Mouse (Mus musculus) hindbrain, embryonic 15.5 days (tissue): Measurements from ENCODE around the gene Prpf31. TPM values are rescaled to one million over a fixed set of nuclear protein-coding genes. Genes with fewer than 3 reads are reported as not detected.

Experiments
- ATAC-seq: fragments of 200-750 bp; cut with Nextera tagmentation; 2 replicates; pipeline ENCODE4 v1.8.0; 2017; ENCODE audit warnings: low read depth, moderate number of reproducible peaks, moderate TSS enrichment; ENCODE audit not compliant: low FRiP score
- H3K27ac ChIP-seq: fragments of 300-500 bp; sonication (generic); replicated peaks from 2 replicates; pipeline ENCODE4 v1.5.1; 2015; ENCODE audit warnings: mild to moderate bottlenecking, inconsistent platforms
- H3K27me3 ChIP-seq: fragments of 300-500 bp; sonication (generic); 2 replicates; pipeline ENCODE4 v1.6.1; 2015; ENCODE audit warnings: control low read depth, inconsistent platforms
- H3K36me3 ChIP-seq: fragments of 300-500 bp; sonication (generic); 2 replicates; pipeline ENCODE4 v1.6.1; 2015; ENCODE audit warnings: control low read depth, inconsistent platforms
- H3K4me1 ChIP-seq: fragments of 300-500 bp; sonication (generic); replicated peaks from 2 replicates; pipeline ENCODE4 v1.6.1; 2015; ENCODE audit warnings: control low read depth, inconsistent platforms
- H3K4me2 ChIP-seq: fragments of 300-500 bp; sonication (generic); 2 replicates; pipeline ENCODE4 v1.6.1; 2015; ENCODE audit warnings: moderate library complexity, mild to moderate bottlenecking, inconsistent platforms
- H3K4me3 ChIP-seq: fragments of 300-500 bp; sonication (generic); 2 replicates; pipeline ENCODE4 v1.5.1; 2015; ENCODE audit warnings: mild to moderate bottlenecking, inconsistent platforms
- H3K9ac ChIP-seq: fragments of 300-500 bp; sonication (generic); 2 replicates; pipeline ENCODE4 v1.6.1; 2015; ENCODE audit warnings: inconsistent platforms
- H3K9me3 ChIP-seq: fragments of 300-500 bp; sonication (generic); 2 replicates; pipeline ENCODE4 v1.6.1; 2016; ENCODE audit warnings: control low read depth, inconsistent platforms
- whole genome bisulfite sequencing: fragments of 180-500 bp; shearing (Covaris S2); methylation state at CpG from one replicate; pipeline ENCODE4 v1.1.7; 2015; 5-methylcytosine and 5-hydroxymethylcytosine counted together
- polyA plus RNA-seq: library from polyadenylated mRNA; unstranded; fragments of >200 nt; fragmentation: Nextera tagmentation; extraction: Ambion mirVana; gene quantifications from 2 replicates; pipeline ENCODE4 v1.2.1, GENCODE M21; 2015

Prpf31 gene
- polyA plus RNA-seq, 1 experiment from 2014 or later: 89.6 TPM

- no peak overlapping the region for H3K4me3 ChIP-seq
- no peak overlapping the region for H3K9ac ChIP-seq
- H3K9me3 ChIP-seq: no peaks in the 10 kb centered on the region
- no peak for ATAC-seq
- H3K36me3 ChIP-seq: peaks cover 20% of the 10 kb centered on the region
- H3K27ac ChIP-seq: no peak overlapping the region
- 80% methylated on average over 5 of the region's 5 CpGs for WGBS
- H3K27me3 ChIP-seq: no peaks in the 10 kb centered on the region; the same call in 1 of the 2 replicates
- peak overlapping the region; percentile 73 for H3K4me2 ChIP-seq
- H3K4me1 ChIP-seq: peaks cover 34% of the 10 kb centered on the region
Observed at GRCm38 (mm10) chr7:3643412-3643811, 13.6 kb downstream of the Prpf31 start.

GRCm38 (mm10) chr7:3643843-3644242, 14.1 kb downstream of the Prpf31 start:
- peaks cover 19% of the 10 kb centered on the region for H3K36me3 ChIP-seq
- 20% methylated on average over 9 of the region's 9 CpGs for WGBS
- H3K27me3 ChIP-seq: no peaks in the 10 kb centered on the region; the same call in 1 of the 2 replicates
- peak overlapping the region; percentile 89 for H3K4me3 ChIP-seq
- H3K27ac ChIP-seq: peak overlapping the region; percentile 51; the same call in 1 of the 2 replicates
- ATAC-seq: no peak
- H3K4me2 ChIP-seq: peak overlapping the region; percentile 73
- no peaks in the 10 kb centered on the region for H3K9me3 ChIP-seq
- H3K4me1 ChIP-seq: peaks cover 38% of the 10 kb centered on the region
- H3K9ac ChIP-seq: peak overlapping the region; percentile 16; the same call in 1 of the 2 replicates

- WGBS: under 1% methylated on average over 11 of the region's 11 CpGs
- Histone ChIP-seq H3K9ac (peak overlapping the region; percentile 16; the same call in 1 of the 2 replicates), H3K4me1 (peaks cover 42% of the 10 kb centered on the region), H3K27me3 (no peaks in the 10 kb centered on the region; the same call in 1 of the 2 replicates), H3K4me2 (peak overlapping the region; percentile 73), H3K27ac (peak overlapping the region; percentile 51), H3K4me3 (peak overlapping the region; percentile 89), H3K36me3 (peaks cover 14% of the 10 kb centered on the region), H3K9me3 (no peaks in the 10 kb centered on the region)
- peak; percentile 0; the same call in 1 of the 2 replicates for ATAC-seq
Observed at GRCm38 (mm10) chr7:3644348-3644671, 14.5 kb downstream of the Prpf31 start.

- WGBS: under 1% methylated on average over 57 of the region's 58 CpGs
- Histone ChIP-seq H3K9ac (peak within 1 kb of the TSS; percentile 97), H3K27ac (peak within 1 kb of the TSS; percentile 96), H3K4me2 (peak within 1 kb of the TSS; percentile 73), H3K9me3 (no peaks in the 10 kb centered on the region), H3K4me3 (peak within 1 kb of the TSS; percentile 89), H3K27me3 (no peaks in the 10 kb centered on the region; the same call in 1 of the 2 replicates), H3K36me3 (peaks cover 14% of the 10 kb centered on the region; the same call in 1 of the 2 replicates), H3K4me1 (peaks cover 46% of the 10 kb centered on the region)
- peak; percentile 98 for ATAC-seq
Observed at GRCm38 (mm10) chr7:3644672-3645487, 15.1 kb downstream of the Prpf31 start, which contains the start of gene Cnot3. TSS of gene Cnot3 (plus strand) at chr7:3645268.

- H3K4me2 ChIP-seq: peak overlapping the region; percentile 73
- H3K9me3 ChIP-seq: no peaks in the 10 kb centered on the region
- peaks cover 15% of the 10 kb centered on the region; the same call in 1 of the 2 replicates for H3K36me3 ChIP-seq
- peaks cover 46% of the 10 kb centered on the region for H3K4me1 ChIP-seq
- H3K27ac ChIP-seq: peak overlapping the region; percentile 96
- no peak for ATAC-seq
- peak overlapping the region; percentile 89 for H3K4me3 ChIP-seq
- under 1% methylated on average over 56 of the region's 58 CpGs for WGBS
- peak overlapping the region; percentile 97 for H3K9ac ChIP-seq
- no peaks in the 10 kb centered on the region; the same call in 1 of the 2 replicates for H3K27me3 ChIP-seq
Observed at GRCm38 (mm10) chr7:3645488-3646025, 15.8 kb downstream of the Prpf31 start.

- WGBS: 23% methylated on average over 9 of the region's 9 CpGs
- Histone ChIP-seq H3K9me3 (no peaks in the 10 kb centered on the region), H3K27ac (peak overlapping the region; percentile 96), H3K27me3 (no peaks in the 10 kb centered on the region; the same call in 1 of the 2 replicates), H3K4me2 (peak overlapping the region; percentile 73), H3K36me3 (peaks cover 15% of the 10 kb centered on the region), H3K4me3 (peak overlapping the region; percentile 89), H3K4me1 (peaks cover 46% of the 10 kb centered on the region), H3K9ac (peak overlapping the region; percentile 97)
- no peak for ATAC-seq
Observed at GRCm38 (mm10) chr7:3646188-3646587, 16.4 kb downstream of the Prpf31 start.

- no peak for ATAC-seq
- peak overlapping the region; percentile 97 for H3K9ac ChIP-seq
- WGBS: 73% methylated on average over 4 of the region's 4 CpGs
- peaks cover 15% of the 10 kb centered on the region for H3K36me3 ChIP-seq
- peak overlapping the region; percentile 89 for H3K4me3 ChIP-seq
- no peak overlapping the region for H3K27ac ChIP-seq
- H3K27me3 ChIP-seq: no peaks in the 10 kb centered on the region; the same call in 1 of the 2 replicates
- no peaks in the 10 kb centered on the region for H3K9me3 ChIP-seq
- peak overlapping the region; percentile 73 for H3K4me2 ChIP-seq
- peaks cover 46% of the 10 kb centered on the region for H3K4me1 ChIP-seq
Observed at GRCm38 (mm10) chr7:3646641-3647040, 16.9 kb downstream of the Prpf31 start.

GRCm38 (mm10) chr7:3656966-3657365, 27.2 kb downstream of the Prpf31 start:
- H3K27me3 ChIP-seq: no peaks in the 10 kb centered on the region
- H3K36me3 ChIP-seq: peaks cover 98% of the 10 kb centered on the region
- H3K4me1 ChIP-seq: 0 out of 2 replicates have a peak, but pooled peaks cover 3% of the 10 kb centered on the region
- H3K27ac ChIP-seq: no peak overlapping the region
- H3K4me3 ChIP-seq: no peak overlapping the region
- no peak for ATAC-seq
- H3K9ac ChIP-seq: no peak overlapping the region
- no peak overlapping the region for H3K4me2 ChIP-seq
- no peaks in the 10 kb centered on the region for H3K9me3 ChIP-seq
- 90% methylated on average over 4 of the region's 4 CpGs for WGBS

- Histone ChIP-seq H3K27ac (no peak overlapping the region), H3K36me3 (peaks cover 89% of the 10 kb centered on the region), H3K27me3 (no peaks in the 10 kb centered on the region), H3K4me3 (no peak overlapping the region), H3K9ac (no peak overlapping the region), H3K4me1 (peaks cover 4% of the 10 kb centered on the region), H3K4me2 (no peak overlapping the region), H3K9me3 (no peaks in the 10 kb centered on the region)
- ATAC-seq: no peak
- WGBS: 96% methylated on average over 14 of the region's 14 CpGs
Observed at GRCm38 (mm10) chr7:3658578-3658977, 28.8 kb downstream of the Prpf31 start.

- WGBS: 28% methylated on average over 15 of the region's 15 CpGs
- ATAC-seq: peak; percentile 4
- Histone ChIP-seq H3K9ac (peak overlapping the region; percentile 57), H3K27ac (peak overlapping the region; percentile 81), H3K4me1 (peaks cover 15% of the 10 kb centered on the region), H3K4me2 (peak overlapping the region; percentile 77), H3K9me3 (no peaks in the 10 kb centered on the region), H3K4me3 (peak overlapping the region; percentile 59), H3K36me3 (peaks cover 29% of the 10 kb centered on the region), H3K27me3 (no peaks in the 10 kb centered on the region)
Observed at GRCm38 (mm10) chr7:3664524-3665214, 34.9 kb downstream of the Prpf31 start.

- Histone ChIP-seq H3K9ac (peak within 1 kb of the TSS; percentile 57), H3K27me3 (no peaks in the 10 kb centered on the region), H3K9me3 (no peaks in the 10 kb centered on the region), H3K36me3 (peaks cover 21% of the 10 kb centered on the region), H3K27ac (peak within 1 kb of the TSS; percentile 81), H3K4me3 (peak within 1 kb of the TSS; percentile 59), H3K4me2 (peak within 1 kb of the TSS; percentile 77), H3K4me1 (peaks cover 15% of the 10 kb centered on the region)
- ATAC-seq: peak; percentile 99
- WGBS: 5% methylated on average over 45 of the region's 45 CpGs
Observed at GRCm38 (mm10) chr7:3665215-3666114, 35.7 kb downstream of the Prpf31 start, which contains the start of gene Leng1. TSS of gene Leng1 (minus strand) at chr7:3665840.
